Mouse (Mus musculus) limb, embryonic 11.5 days (tissue): ENCODE measurements around the gene Pcnx2. TPM values are rescaled to one million over a fixed set of nuclear protein-coding genes. Genes with fewer than 3 reads are reported as not detected.
A peak's percentile ranks its signal among the peaks of the same experiment; 100 is the strongest.

Experiments used
- ATAC-seq: fragments of 200-750 bp; cut with Nextera tagmentation; 2 replicates; pipeline ENCODE4 v1.8.0; 2017; ENCODE audit warnings: low read depth; ENCODE audit not compliant: insufficient number of reproducible peaks, low FRiP score, low TSS enrichment
- DNase-seq: peaks from one replicate; pipeline ENCODE4 v3.0.0-alpha.2; 2015; ENCODE audit warnings: low spot score
- H3K27ac ChIP-seq: fragments of 300-500 bp; sonication (generic); replicated peaks from 2 replicates; pipeline ENCODE4 v1.5.1; 2014; ENCODE audit warnings: low read depth, mild to moderate bottlenecking, low read length
- H3K27me3 ChIP-seq: fragments of 300-500 bp; sonication (generic); 2 replicates; pipeline ENCODE4 v1.6.1; 2014; ENCODE audit warnings: mild to moderate bottlenecking, low read length, mixed read lengths; ENCODE audit not compliant: control insufficient read depth, insufficient read depth
- H3K36me3 ChIP-seq: fragments of 300-500 bp; sonication (generic); 2 replicates; pipeline ENCODE4 v1.6.1; 2014; ENCODE audit warnings: mild to moderate bottlenecking, low read length, moderate library complexity, mixed read lengths; ENCODE audit not compliant: control insufficient read depth, insufficient read depth
- H3K4me1 ChIP-seq: fragments of 300-500 bp; sonication (generic); 2 replicates; pipeline ENCODE4 v1.6.1; 2014; ENCODE audit warnings: low read length, mixed read lengths; ENCODE audit not compliant: control insufficient read depth, insufficient read depth
- H3K4me2 ChIP-seq: fragments of 300-500 bp; sonication (generic); 2 replicates; pipeline ENCODE4 v1.6.1; 2014; ENCODE audit warnings: low read depth, mild to moderate bottlenecking, moderate library complexity; ENCODE audit not compliant: severe bottlenecking
- H3K4me3 ChIP-seq: fragments of 300-500 bp; sonication (generic); 2 replicates; pipeline ENCODE4 v1.5.1; 2014; ENCODE audit warnings: low read depth, low read length
- H3K9ac ChIP-seq: fragments of 300-500 bp; sonication (generic); 2 replicates; pipeline ENCODE4 v1.6.1; 2014; ENCODE audit warnings: mild to moderate bottlenecking, low read length
- H3K9me3 ChIP-seq: fragments of 300-500 bp; sonication (generic); 2 replicates; pipeline ENCODE4 v1.6.1; 2016; ENCODE audit warnings: low read length; ENCODE audit not compliant: control insufficient read depth
- WGBS: fragments of 180-500 bp; shearing (Covaris S2); extraction: QIAGEN DNeasy Blood & Tissue Kit; methylation state at CpG from one replicate; pipeline ENCODE4 v1.1.7; 2014; 5-methylcytosine and 5-hydroxymethylcytosine counted together
- polyA plus RNA-seq: library from polyadenylated mRNA; unstranded; fragments of >200 nt; fragmentation: Nextera tagmentation; extraction: Ambion mirVana; gene quantifications from 2 replicates; pipeline ENCODE4 v1.2.1, GENCODE M21; 2014

Pcnx2 gene
- polyA plus RNA-seq, 1 experiment from 2014 or later = not detected

DNA sequence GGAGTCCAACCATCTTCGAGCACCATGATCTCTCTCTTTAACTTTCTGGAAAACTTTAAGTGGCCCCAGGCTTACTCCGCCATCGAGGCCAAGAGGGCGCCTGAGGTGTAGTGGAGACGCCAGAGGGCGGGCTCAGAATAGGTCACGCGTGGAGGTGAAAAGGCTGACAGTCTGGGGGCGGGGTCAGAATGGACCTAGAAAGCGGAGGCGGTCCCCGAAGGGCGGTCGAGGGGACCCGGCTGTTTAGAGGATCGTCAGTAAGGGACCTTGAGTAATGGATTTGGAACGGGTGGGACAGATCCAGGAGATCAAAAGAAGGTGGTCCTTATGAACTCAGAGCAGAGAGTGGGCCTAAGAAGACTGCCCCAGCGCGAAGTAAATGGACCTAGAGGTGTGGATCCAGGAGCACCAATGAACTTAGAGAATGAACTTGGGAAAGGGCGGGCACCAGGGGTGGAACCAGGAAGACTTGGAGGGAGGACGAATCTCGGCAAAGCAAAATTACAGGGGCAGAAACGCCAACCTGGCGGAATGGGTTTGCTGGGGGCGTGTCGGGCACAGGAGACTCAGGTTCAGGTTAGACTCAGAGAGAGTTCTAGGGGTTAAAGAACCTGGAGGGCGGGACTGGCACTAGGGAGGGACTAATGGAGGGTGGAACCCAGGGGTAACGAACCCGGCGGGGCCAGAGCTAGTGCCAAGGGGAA, 11.7 kb upstream of the Pcnx2 start:
- 0 out of 2 replicates have a peak, but pooled peaks have one; percentile 52 for ATAC-seq
- DNase-seq = peak; percentile 46
- WGBS = 4% methylated on average over 30 of the region's 30 CpGs
- peak overlapping the region; percentile 49 for H3K4me3 ChIP-seq
- H3K27me3 ChIP-seq = peaks cover 46% of the 10 kb centered on the region
- H3K9ac ChIP-seq = no peak overlapping the region
- no peak overlapping the region for H3K27ac ChIP-seq
- no peaks in the 10 kb centered on the region for H3K9me3 ChIP-seq
- H3K4me1 ChIP-seq = peaks cover 11% of the 10 kb centered on the region
- peak overlapping the region; percentile 98 for H3K4me2 ChIP-seq
- H3K36me3 ChIP-seq = no peaks in the 10 kb centered on the region

GRCm38 (mm10) chr8:125907311-125907710, 9.2 kb upstream of the Pcnx2 start:
- no peaks in the 10 kb centered on the region for H3K36me3 ChIP-seq
- H3K27me3 ChIP-seq = peaks cover 36% of the 10 kb centered on the region
- DNase-seq (no peak), ATAC-seq (no peak)
- H3K4me1 ChIP-seq = peaks cover 11% of the 10 kb centered on the region
- H3K4me3 ChIP-seq = no peak overlapping the region
- WGBS = 73% methylated on average over 2 of the region's 2 CpGs
- H3K9me3 ChIP-seq = no peaks in the 10 kb centered on the region
- no peak overlapping the region for H3K4me2 ChIP-seq
- H3K27ac ChIP-seq = no peak overlapping the region
- H3K9ac ChIP-seq = no peak overlapping the region

- Histone ChIP-seq H3K27me3 (peaks cover 17% of the 10 kb centered on the region), H3K4me3 (no peak overlapping the region), H3K9ac (no peak overlapping the region), H3K9me3 (no peaks in the 10 kb centered on the region), H3K27ac (no peak overlapping the region), H3K4me2 (no peak overlapping the region), H3K36me3 (no peaks in the 10 kb centered on the region), H3K4me1 (peaks cover 2% of the 10 kb centered on the region; the same call in 1 of the 2 replicates)
- ATAC-seq (no peak), DNase-seq (no peak)
- WGBS = 78% methylated on average over 2 of the region's 2 CpGs
Observed at GRCm38 (mm10) chr8:125905341-125905740, 7.2 kb upstream of the Pcnx2 start.

DNA sequence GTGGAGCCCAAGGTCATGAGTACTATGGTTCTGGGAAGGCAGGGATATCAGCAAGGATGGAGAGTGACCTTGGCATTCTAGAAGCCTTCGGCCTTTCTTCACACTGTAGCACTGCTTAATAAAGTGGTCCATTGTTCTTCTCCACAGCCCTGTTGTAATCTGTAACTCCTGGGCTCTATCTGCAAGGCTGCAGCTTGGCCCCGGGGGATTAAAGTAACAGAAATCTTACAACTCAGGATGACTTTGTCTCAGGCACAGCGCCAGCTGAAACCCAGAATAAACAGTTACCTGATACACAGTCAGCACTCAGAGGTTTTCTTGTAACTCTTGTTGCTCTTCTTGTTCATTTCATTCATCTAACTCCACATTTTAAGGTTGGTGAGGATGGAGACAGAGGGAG, 4.4 kb upstream of the Pcnx2 start:
- 0 out of 2 replicates have a peak, but pooled peaks cover 4% of the 10 kb centered on the region for H3K4me1 ChIP-seq
- no peak overlapping the region for H3K27ac ChIP-seq
- H3K27me3 ChIP-seq = peaks cover 13% of the 10 kb centered on the region
- no peak for DNase-seq
- H3K4me3 ChIP-seq = no peak overlapping the region
- H3K36me3 ChIP-seq = no peaks in the 10 kb centered on the region
- ATAC-seq = no peak
- WGBS = 77% methylated on average over 3 of the region's 3 CpGs
- H3K9me3 ChIP-seq = no peaks in the 10 kb centered on the region
- H3K4me2 ChIP-seq = no peak overlapping the region
- no peak overlapping the region for H3K9ac ChIP-seq

- H3K4me3 ChIP-seq = no peak overlapping the region
- H3K4me2 ChIP-seq = no peak overlapping the region
- 0 out of 2 replicates have a peak, but pooled peaks cover 4% of the 10 kb centered on the region for H3K4me1 ChIP-seq
- no peaks in the 10 kb centered on the region for H3K9me3 ChIP-seq
- no peaks in the 10 kb centered on the region for H3K36me3 ChIP-seq
- peaks cover 24% of the 10 kb centered on the region for H3K27me3 ChIP-seq
- no peak overlapping the region for H3K9ac ChIP-seq
- WGBS = 17% methylated on average over 2 of the region's 2 CpGs
- ATAC-seq (no peak), DNase-seq (no peak)
- no peak overlapping the region for H3K27ac ChIP-seq
Observed at GRCm38 (mm10) chr8:125901167-125901566, 3.0 kb upstream of the Pcnx2 start.

DNA sequence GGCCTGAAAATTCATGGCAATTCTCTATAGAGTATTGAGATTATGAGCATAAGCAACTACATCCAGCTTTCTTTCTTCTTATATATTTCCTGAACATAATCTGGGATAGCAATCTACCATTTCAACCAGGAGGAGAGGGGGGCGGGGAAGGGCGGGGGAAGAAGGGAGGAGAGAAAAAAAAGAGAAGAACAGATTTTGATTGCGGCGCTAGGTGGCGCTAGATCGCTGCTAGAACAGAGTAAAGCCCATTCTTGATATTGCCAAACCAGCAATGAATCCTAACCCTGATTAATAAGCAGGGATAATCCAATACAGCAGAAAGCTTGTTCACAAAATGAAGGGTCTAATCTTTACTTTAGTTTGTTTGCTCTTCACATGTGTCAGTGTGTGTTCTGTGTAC, 782 bp upstream of the Pcnx2 start:
- peak; percentile 80 for DNase-seq
- H3K4me2 ChIP-seq = no peak overlapping the region
- H3K36me3 ChIP-seq = no peaks in the 10 kb centered on the region
- no peak overlapping the region for H3K27ac ChIP-seq
- H3K4me1 ChIP-seq = 0 out of 2 replicates have a peak, but pooled peaks cover 4% of the 10 kb centered on the region
- no peak overlapping the region for H3K4me3 ChIP-seq
- H3K27me3 ChIP-seq = peaks cover 24% of the 10 kb centered on the region
- no peak for ATAC-seq
- 0% methylated on average over 6 of the region's 6 CpGs for WGBS
- H3K9me3 ChIP-seq = no peaks in the 10 kb centered on the region
- H3K9ac ChIP-seq = no peak overlapping the region

DNA sequence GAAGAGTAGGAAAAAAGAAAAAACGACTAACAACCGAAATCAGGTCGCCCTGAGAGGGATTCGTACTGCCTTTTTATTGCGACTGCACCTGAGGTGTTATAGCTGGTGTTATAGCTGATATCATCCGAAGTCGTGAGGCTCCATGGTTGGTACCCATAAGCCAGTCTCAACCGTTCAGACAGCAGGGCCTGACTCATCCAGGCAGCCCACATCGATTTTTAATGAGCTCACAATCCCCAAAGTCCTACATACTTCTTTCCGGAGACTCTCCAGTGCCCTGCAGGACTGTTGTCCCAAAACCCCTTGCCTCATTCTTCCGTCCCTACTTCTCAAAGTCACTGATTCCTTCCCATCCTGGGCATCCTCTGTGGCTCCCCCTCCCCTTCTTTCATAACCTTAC, 729 bp downstream of the Pcnx2 start:
- Histone ChIP-seq H3K4me1 (0 out of 2 replicates have a peak, but pooled peaks cover 4% of the 10 kb centered on the region), H3K27me3 (peaks cover 24% of the 10 kb centered on the region), H3K9ac (no peak overlapping the region), H3K4me2 (no peak overlapping the region), H3K4me3 (no peak overlapping the region), H3K9me3 (no peaks in the 10 kb centered on the region), H3K36me3 (no peaks in the 10 kb centered on the region), H3K27ac (no peak overlapping the region)
- DNase-seq = no peak
- ATAC-seq = no peak
- WGBS = 58% methylated on average over 11 of the region's 11 CpGs

DNA sequence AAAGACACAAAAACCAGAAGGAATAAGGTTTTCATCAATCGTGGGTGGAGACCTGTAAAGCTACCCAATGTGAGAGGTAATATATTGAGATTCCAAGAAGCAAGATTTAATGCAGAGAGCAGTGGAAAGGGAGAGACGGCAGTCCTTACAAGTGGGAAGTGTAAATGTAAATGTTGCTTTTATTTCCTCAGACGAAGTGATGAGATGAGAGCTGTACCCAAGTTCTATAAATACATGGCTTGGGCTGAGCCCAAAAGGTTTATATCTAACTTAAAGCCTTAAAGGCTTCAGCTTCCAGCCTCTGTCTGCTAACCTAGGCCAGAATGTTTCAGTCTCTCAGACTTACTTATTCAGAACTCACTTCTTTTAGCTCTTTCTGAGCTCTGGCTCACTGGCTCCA, 8.2 kb downstream of the Pcnx2 start:
- H3K27ac ChIP-seq = no peak overlapping the region
- no peaks in the 10 kb centered on the region for H3K36me3 ChIP-seq
- ATAC-seq (no peak), DNase-seq (no peak)
- no peak overlapping the region for H3K4me2 ChIP-seq
- no peak overlapping the region for H3K4me3 ChIP-seq
- 83% methylated on average over 3 of the region's 3 CpGs for WGBS
- no peaks in the 10 kb centered on the region for H3K27me3 ChIP-seq
- no peaks in the 10 kb centered on the region for H3K4me1 ChIP-seq
- H3K9me3 ChIP-seq = no peaks in the 10 kb centered on the region
- no peak overlapping the region for H3K9ac ChIP-seq

- Histone ChIP-seq H3K27me3 (no peaks in the 10 kb centered on the region), H3K4me3 (no peak overlapping the region), H3K9me3 (no peaks in the 10 kb centered on the region), H3K9ac (no peak overlapping the region), H3K36me3 (no peaks in the 10 kb centered on the region), H3K4me1 (no peaks in the 10 kb centered on the region), H3K4me2 (no peak overlapping the region), H3K27ac (no peak overlapping the region)
- 93% methylated on average over 9 of the region's 9 CpGs for WGBS
- ATAC-seq = no peak
- DNase-seq = no peak
Observed at GRCm38 (mm10) chr8:125887549-125887948, 10.6 kb downstream of the Pcnx2 start.
